Mouse (Mus musculus): ENCODE results near the gene Cpn2.

- TF ChIP-seq CTCF (IDR thresholded peaks at IDR 0.05; ENCODE audit: extremely low read depth, insufficient read depth, insufficient read length, insufficient replicate concordance): no peak
- no peak for TF ChIP-seq POLR2A (IDR thresholded peaks at IDR 0.05; ENCODE audit: low read depth, low read length)
These were observed 33.2 kb downstream of the Cpn2 start for GRCm38 (mm10) chr16:30234077-30234476.
